Mouse (Mus musculus): ENCODE results near the gene Lrmda.

Lrmda gene

DNA sequence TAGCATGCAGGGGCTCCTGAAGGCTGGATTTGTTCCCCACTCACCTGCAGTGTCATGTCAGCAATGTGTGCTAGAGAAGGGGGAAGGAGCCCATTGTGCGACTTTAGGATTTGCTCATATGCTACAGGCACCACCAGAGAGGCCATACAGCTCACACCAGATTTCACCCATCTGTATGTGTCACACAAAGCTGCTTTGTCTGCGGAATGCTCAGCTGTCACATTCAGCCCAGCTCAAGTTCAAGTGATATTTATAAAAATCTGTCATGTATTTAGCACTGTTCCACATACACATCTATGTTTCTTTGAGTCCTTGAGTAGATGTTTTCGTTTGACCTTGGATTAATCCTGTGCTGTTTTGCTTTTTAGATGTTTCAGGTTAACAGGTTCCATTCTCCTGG lies 899.0 kb downstream of the Lrmda start:
- DNase-seq: no peak

DNA sequence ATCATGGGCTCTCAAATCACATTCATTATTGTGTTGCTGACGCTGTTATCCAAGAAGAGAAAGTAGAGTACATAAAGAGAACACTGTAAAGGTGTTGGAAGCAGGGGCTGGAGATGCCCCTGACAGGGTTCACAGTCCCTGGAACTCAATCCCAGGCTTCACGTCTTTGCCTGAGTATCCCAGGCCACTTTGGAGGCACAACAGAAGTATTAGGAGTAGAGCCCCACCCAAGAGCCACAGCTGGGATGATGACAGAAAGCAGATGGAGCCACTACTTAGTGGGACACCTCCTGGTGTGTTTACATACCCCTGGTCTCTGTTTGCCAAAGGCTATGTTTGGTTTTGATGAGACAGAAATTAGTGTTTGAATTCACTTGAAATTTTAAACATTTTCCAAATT lies 899.4 kb downstream of the Lrmda start:
- no peak for DNase-seq

DNA sequence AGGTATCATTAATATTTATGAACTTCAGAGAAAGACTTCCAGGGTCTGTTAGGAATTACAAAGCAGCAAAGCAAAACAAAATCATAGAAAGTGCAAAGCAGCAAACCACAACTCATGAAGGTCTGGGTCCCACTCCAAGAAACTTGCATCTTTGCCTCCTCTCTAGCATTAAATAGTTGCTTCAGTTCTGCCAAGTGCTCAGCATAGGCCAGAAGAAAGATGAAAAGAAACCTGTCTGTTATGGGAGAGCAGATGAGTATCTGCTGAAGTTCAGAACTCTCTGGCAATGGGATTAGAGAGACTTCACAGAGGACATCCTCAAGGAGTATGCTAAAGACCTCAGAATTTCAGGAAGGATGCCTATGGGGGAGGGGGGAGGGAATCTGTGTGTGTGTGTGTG lies 901.6 kb downstream of the Lrmda start:
- no peak for DNase-seq

DNA sequence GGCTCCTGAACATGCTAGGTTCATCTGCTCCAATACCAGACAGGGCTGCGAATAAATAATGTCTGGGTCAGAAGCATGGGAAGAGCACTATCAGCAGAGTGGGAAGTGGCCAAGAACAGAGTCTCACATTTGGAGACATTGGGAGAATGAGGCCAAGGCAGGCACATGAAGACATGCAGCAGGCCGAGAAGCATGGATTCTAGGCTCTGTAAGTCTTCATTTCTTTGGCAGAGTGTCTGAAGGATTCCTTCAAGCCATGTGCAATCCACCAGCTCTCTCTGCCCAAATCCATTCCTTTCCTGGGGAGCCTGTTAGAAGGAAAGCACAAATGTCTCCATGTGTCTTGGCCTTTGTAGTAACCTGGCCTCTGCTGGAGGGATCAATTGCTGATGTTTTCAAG lies 902.3 kb downstream of the Lrmda start:
- DNase-seq: no peak

DNA sequence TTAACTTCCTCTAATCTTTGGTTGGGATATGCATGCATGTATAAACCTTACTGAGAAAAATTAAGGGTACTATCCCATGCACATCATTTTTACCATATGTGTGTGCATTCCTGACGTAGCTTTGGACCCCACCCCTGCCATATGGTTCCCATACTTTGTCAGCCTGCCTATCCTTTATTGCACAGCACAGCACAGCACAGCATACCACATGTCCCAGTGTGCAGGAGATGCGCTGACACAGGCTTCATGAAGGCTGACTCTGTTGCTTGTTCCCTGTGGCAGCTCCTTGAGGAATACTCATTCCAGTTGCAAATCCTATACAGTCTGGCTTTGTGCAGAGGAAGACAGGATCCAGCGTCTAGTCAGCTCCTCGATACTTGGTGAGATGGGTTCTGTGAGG lies 903.1 kb downstream of the Lrmda start:
- no peak for DNase-seq

DNA sequence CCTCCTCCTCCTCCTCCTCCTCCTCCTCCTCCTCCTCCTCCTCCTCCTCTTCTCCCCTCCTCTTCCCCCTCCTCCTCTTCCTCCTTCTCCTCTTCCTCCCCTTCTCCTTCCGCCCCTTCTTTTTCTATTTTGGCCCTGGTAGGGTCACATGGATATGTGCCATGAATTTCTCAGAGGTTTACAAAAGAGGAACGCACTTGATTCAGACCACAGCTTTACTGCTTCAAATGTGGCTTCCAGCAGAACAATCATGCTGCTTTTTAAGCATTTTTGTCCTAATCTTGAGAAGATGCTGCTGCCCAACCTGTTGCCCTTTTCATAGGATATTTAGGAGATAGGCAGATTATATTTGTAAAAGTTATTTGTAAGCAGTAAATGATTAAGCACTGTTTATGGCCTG lies 903.7 kb downstream of the Lrmda start:
- DNase-seq: no peak

DNA sequence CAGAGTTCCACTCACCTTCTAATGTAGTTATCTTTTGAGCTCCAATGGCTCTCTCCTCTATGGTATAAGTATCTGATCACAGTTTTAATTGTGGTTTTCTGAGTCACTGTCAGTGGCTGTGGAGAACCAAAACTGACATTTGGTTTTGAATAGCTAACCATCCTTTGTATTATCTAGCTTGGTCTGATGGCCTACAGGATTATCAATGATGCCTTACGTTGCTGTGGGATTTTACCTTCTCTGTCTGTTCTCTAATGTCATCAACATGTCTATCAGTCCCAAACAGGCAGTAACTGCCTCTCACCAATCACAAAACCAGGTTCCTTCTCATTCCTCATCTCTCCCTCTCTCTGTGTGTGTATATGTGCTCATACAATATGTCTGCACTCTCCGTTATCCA lies 908.8 kb downstream of the Lrmda start:
- DNase-seq: no peak

DNA sequence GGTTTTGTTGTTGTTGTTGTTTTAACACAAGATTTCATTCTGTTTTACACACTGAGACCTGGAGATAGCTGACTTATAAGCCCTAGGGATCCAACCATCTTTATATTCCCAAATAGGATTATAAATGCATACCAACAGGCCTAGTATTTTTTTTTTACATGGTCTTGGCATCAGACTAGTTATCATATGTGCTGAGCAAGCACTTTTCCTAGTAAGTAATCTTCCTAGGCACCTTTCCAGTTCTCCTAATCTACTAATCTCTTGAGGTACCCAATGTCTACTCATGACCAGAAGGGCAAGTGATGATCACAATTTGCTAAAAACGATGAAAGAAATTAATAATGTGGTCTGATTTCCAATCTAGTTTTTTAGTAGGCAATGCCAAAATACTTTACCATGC lies 909.2 kb downstream of the Lrmda start:
- no peak for DNase-seq

DNA sequence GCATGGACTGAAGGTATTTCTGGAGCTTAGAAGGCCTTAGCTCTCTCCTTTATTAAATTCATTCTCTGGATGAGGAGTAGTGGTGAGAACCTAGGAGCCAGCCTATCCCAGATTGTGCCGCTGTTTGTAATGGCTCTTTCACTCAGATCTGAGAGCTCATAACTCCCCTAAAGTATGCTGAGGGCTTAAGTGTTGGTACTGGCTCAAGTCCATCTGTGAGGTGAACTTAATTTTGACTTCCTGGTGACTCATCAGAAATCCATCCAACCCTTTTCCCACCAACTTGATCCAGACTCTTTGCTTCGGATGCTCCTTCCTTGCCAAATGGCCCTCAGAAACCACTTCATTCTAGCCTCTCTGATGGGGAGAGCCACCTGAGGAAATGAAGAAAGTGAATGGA lies 910.1 kb downstream of the Lrmda start:
- no peak for DNase-seq

DNA sequence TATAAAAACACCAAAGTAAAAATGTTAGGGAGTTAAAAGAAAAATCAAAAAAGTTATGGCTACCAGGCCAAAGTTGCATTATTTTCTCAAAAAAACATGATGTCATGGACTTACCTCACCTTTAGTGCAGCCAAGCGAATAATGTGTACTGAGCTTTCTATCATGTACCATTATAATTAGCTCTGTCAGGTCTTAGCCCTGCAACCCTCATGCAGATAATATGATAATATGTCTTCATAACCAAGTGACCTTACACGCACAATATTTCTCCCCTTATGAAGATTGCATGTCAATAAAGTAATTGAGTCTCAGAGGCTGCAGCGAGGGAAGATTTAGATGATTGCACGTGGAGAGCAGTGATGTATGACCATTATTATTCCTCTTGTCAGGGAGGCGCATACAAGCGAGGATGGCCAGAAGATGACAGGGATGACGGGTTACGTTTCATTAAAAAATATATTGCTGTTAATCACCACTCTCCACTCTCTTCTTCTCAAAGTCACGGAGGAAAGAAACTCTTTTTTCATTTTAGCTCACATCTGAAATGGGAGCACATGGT lies 911.1 kb downstream of the Lrmda start:
- no peak for DNase-seq

DNA sequence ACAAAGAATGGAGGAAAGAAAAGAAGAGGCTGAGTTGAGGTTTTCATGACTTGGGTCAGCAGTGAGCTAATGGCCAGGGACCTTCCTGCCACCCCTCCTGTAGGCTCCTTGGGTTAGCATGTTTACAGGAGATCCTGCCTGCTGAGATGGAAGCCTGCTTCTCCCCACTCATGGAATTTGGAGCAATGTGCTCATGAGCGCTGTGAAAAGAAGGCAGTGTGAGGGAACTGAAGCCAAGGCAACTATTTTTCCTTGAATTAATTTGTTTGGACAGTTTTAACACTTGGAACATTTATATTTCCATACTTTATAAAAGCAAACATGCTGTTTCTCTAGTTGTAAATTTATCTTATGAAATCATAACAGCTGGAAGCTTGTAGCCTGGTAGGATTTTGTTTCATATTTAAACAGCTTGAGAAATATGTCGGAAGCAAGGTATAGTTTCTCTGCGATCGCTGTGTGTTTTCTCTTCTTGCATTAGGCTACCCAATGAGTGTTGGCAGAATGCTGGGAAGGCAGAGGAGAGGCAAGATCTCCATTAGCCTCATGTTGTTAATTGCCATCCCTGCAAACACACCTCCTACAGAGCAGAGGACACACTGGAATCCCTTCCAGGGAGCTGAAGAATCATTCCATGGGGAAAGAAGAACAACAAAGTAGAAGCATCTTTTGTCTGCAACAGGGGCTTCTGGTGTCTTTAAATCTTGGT lies 911.8 kb downstream of the Lrmda start:
- no peak for DNase-seq

DNA sequence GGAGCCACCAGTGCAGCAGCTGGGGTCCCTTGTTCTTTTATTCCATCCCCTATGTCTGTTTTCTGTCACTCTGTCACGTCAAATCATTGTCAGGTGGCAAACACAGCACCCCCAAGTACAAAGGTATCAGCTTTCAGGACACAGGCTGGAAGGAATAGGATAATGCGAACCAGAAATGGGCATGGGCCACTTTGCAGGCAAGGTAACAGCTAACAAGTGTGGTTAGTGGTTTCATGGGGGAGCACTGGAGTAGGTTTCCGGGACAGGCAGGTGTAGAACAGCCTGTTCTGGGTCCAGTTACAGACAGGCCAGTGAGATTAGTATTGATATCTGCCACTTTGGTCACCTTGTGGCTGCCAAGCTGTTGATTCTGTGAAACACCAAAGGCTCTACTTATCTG lies 917.2 kb downstream of the Lrmda start:
- no peak for DNase-seq

DNA sequence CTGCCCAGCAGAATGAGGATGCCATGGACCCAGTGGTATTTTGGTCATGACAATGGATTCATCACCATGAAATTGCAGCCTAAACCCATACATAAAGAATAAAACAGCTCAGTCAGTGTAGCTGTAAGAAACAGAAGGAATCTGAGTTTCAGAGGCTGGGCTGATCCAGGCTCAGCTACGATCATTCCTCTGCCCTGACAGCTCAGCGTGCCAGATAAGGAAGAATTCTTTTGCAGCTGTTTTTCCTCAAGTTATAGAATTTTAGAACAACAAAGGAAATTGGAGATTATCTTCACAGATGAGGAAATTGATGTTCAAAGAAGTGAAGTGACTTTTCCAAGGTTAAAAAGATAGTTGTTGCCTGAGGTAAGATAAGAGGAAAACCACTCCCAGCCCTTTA lies 921.1 kb downstream of the Lrmda start:
- no peak for DNase-seq

DNA sequence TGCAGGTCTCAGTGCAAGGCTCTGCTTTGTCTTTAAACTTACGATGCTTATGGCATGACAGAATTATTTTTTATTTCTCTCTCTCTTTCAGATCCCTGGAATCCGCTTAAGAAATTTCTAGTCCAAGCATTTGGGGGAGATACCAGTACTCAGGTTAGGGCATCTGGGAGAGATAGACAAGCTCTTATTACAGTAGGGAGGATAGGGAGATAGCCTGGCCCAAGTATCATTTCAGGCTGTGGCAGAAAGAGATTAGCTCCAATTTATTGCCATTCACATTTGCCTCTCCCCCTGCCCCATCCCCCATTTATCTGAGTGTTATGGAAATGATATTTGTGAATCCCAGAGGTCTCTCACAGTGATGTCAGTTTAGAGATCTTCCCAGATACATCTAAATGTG lies 923.1 kb downstream of the Lrmda start:
- DNase-seq: no peak

DNA sequence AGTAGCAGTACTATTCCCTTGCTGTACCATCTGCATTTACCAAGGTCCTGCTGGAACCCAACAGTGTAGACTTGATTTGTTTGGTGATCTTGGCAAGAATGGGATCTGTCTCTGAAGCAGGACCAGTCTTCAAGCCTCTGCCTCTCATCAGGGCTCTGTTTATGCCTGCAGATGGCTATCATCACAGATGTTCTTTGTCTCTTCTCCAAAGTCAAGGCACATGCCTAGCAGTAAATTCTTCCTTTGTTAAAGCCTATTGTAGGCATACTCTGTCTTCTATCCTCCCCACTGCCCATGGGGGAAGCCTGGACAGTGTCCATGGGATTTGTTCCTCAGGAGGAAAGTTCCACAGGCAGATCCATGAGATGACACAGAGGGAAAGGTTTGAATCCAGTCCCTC lies 930.0 kb downstream of the Lrmda start:
- DNase-seq: no peak

DNA sequence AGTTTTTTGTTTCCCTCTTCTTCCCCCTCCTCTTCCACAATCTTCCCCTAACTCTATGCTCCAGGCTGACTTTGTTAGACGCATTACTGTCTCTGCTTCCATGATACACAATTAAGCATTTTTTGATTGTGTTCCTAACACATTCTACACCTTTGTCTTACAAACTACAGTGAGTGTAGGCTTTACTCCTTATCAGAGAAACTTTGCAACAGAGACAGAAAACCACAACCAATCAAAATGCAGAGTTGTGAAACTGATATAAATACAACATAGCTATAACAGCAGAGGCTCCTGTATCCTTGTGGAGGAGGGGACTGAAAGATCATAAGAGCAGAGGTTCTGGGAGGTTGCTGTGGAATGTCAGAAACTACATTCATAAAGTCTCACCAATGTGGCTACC lies 933.5 kb downstream of the Lrmda start:
- no peak for DNase-seq

DNA sequence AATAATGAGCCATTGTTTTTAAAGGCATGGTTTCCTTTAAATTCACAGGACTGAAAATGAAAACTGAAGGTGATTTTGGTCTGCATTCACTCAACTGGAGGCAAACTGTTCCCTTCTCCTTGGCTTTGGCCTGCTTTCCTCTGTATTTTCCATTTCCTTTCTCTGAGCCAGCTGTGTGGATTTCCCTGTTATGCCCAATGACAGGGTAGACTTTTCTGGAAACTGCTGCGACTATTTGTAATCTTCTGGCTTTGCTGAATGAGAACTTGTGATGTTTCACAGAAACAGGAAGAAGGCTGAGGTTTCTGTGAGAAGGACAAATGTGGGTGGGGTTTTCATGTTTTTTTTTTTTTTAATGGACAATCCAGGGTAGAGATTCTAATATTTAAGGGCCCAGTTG lies 940.7 kb downstream of the Lrmda start:
- DNase-seq: no peak

DNA sequence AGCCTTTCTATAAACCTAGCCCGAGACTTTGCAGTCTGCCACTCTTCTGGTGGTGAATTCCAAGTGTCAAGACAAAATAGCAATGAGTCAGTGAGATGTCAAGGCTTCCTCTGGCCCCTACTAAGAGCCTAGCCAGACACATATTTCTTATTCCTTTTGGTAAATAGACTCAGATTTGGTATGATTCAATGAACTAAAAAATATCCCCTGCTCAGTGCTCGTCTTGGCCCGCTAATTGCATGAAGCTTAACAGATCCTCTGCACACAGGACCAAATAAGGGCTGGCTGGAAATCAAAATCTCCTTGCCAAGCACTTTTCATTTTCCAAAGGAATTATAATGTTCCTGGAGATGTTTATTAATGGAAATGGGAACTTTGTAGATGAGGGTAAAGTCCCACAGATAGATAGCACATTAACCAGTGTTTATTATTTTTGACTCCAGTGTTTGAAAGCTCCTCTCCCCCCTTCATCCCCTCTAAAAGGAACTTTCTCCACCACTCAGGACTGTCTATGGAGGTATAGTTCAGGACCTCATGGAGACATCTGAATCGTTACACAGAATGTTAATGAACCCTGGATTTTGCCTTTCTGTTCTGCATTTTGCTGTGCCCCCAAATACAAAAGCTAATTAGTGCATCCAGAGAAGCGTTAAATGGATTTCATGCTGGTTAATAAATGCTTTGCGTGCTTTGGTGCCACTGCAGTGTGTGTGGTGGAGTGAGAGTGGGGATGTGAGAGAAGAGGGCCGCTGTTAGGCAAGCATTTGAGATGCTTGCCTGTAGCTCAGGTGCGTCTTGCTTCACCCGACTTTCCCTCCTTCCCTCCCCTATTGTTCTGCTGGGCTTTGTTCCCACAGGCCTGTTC lies 945.5 kb downstream of the Lrmda start:
- DNase-seq: no peak

DNA sequence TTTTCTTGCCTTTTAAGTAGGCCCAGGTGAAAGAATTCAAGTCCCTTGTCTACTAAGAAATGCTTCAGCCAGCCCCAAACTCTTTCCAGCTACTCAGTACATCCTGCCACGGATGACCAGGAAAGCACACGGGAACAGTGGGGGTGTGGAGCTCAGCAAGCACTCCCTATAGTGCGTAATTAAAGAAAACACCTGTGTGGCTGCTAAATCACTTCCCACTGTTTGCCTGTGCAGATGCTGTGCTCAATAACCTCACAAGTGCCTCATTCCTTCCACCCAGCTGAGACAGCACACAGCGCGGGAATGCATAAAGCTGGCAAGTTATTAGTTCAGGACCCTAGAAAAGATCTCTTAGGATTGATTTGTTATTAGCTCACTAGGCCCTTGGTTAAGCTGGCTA lies 949.2 kb downstream of the Lrmda start:
- no peak for DNase-seq

DNA sequence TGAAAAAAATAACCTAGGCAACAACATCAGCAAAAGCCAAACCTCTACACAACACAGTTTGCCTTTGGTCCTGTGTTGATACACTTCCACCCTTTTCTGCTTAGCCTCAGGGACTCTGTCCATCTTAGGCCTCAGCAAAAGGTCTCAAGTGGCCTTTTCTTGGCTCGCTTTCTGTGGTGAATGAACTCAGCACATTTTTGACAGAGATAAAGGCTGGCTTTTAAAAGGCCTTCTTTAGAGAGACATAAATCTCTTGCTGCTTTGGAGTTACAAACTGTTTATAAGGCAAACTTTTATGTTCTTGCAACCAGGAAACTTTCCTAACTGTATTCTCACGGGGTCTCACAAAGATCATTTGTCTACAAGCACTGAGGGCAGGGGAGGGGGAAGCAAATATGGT lies 967.2 kb downstream of the Lrmda start:
- DNase-seq: no peak

DNA sequence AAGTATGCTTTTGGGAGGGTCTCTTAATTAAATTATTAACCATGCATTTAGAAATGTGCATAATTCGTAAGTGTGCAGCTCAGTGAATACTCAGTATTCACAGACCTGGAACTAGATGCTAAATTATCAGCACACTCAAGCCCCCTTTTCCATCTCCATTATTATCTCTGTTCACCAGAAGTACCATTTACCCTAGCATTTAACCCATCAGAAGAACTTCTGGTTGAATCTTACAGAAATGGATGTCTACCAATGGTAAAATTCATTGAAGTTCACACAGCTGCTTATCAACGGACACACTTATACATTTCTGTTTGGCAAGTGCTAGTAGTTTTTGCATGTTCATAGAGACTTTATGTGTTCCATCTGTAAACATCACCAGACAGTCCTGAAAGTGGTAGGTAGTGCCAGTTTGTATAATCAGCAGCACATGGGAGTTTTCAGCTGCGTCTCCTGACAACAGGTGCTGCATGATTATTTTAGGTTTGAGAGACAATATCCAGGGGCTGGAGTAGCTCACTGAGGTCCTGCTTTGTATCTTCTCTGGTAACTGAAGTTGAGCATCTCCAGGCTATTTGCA lies 968.7 kb downstream of the Lrmda start:
- DNase-seq: no peak

DNA sequence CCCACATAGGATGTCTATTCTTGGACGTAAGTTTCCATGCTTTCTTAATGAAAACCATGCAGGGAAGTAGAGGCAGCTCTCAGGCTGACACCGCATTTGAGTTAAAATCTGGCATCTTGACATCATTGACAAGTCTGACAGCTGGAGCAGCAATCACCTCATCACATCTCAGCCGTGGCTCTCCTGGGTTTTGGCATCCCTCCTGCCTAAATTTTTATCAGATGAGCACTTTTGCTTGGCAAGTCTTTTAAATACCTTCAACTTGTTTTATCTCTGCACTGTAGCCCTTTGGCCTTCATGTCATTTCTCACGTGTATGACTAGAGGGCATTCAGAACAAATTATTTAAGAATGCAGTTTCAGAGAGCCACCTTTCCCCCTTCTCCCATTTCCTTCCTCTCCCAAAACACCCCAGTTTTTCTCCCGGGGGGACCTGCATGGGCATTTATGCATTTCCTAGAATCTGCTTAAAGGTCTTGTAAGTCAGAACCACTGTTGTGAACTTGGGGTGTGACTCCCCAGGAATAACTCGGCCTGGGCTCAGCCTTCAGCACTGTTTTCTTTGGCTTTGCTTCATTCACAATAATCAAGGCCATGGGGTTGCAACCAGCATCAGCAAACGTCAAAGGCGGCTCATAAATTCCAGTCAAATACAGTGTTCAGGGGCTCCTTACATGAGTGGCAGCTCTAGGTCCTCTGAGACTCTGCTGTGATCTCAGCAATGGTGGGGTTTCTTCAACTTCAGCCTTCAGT lies 975.8 kb downstream of the Lrmda start:
- no peak for DNase-seq

DNA sequence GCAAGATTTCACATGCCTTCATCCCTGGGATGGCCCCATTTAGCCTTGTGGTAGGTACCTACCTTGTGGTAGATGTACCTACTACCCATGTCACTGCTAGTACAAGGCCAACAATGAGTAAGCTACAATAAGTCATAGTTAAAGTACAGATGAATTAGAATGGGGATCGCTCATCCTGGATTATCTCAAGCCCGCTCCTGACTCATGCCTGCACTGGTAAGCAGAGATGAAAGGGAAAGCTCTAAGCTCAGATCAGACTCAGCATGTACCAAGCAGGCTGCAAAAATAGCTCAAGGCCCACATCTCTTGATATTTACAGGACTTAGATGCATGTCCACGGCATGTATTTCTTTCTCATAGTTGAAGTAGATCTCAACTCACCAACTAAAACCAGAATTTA lies 979.4 kb downstream of the Lrmda start:
- DNase-seq: no peak

Measured in right cerebral cortex, postnatal 14 days (tissue).